Mouse (Mus musculus) embryo, embryonic 10.5 days (tissue): ENCODE data around the gene Cenpc1.

Experiments
- DNase-seq: peaks from one replicate; pipeline ENCODE4 v3.0.0-alpha.2; 2015; ENCODE audit warnings: low spot score

Gene Cenpc1

GRCm38 (mm10) chr5:85996545-85997510, 68.6 kb downstream of the Cenpc1 start:
- DNase-seq, result no peak

- DNase-seq, result peak; percentile 19
These were observed 70.8 kb downstream of the Cenpc1 start for GRCm38 (mm10) chr5:85994551-85994950.

DNA sequence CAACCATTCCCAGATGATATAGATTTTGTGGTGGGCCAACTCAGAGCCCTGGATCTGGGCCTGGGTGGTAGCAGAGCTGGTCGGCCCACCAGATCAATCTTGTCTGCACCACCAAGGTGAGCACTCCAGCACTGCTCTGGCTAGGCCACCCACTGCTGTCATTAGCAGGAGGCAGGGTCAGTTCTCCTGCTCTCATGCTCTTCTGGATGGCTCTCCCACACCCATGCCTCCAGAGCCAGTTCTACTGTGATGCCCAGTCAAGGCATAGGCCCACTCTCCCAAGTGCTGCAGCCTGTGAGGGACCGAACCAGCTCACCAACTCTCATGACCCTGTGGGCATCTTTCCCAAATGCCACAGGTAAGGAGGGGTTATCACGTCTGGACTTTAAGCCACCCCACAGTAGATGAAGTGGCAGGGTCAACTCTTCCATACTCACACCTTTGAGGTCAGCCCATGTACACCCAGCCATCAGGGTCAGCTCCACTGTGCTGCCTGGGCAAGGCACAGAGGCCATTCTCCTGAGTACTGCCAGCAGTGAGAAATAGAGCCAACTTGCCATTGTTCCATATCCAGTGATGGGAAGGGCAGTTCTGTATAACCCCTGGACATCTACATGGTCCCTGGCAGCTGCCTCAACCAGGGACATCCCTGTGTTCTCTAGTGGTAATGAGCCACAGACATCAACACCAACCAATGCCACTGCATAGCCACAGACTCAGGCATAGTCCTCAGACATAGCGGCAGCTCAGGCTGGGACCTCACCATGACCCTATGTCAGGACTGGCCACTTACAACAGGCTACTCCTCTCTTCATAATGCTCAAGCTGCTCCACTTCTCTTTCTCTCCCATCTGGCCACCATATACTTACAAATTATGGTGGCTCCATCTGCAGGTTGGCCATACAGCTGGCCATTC, 72.3 kb downstream of the Cenpc1 start:
- no peak for DNase-seq

DNA sequence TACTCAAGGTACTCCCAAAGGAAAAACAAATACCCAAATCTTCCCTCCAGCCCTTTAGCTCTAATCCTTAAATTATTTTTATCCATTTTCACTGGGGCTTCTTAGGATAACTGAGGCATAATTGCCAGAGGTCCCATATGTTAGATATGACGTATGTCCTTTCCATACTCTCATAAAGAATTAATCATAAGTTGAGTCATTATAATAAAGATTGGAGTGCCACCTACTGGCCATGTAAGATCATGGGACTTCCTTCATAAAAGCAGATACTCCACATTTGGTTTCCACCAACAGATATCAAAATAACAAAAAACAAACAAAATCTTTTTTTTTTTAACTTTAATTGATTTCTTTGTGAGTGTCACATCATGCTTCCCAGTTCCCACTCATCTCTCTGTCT, 73.3 kb downstream of the Cenpc1 start:
- DNase-seq, result peak; percentile 43

GRCm38 (mm10) chr5:85987516-85987863, 77.9 kb downstream of the Cenpc1 start:
- DNase-seq, result no peak

- no peak for DNase-seq
These were observed 78.5 kb downstream of the Cenpc1 start for GRCm38 (mm10) chr5:85986734-85987515.

DNA sequence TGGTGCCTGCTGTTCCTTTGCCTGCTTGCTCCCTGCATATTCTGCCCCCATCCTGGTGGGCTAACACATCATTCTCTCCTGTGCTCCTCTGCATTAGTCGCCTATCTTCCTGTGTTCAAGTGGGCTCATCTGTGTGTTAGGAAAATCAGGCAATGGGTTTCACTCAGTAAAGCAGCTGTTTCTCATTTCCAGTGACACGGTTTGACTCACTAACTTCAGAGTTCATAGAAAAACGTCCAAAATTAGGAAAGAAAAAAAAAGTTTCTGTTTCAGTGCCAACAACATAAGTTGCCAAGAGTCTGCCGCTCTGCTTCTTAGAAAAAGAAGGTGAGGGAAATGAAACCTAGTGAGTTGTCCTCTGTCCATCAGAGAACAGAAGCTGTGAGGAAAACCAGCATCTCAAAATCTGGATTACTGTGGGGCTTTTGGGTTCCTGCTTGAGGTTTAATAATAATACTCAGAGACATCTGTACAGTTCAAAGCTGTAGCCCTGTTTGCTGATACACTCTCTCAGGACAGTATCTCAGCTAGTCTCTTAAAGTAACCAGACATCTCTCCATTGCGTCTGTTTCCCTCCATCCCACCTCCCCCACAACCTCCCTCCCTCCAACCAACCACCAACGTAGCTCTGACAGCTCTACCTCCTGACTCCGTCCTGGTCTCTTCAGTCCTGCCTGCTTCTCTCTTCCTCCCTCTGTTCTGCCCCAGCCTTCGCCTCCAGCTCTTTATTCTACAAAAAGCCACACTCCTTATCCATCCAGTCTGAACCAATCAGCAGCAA, 87.5 kb downstream of the Cenpc1 start:
- no peak for DNase-seq

- DNase-seq, result no peak
These were observed 102.6 kb downstream of the Cenpc1 start for GRCm38 (mm10) chr5:85962791-85963190.
